Mouse (Mus musculus) midbrain, embryonic 15.5 days (tissue): ENCODE measurements around the gene Neu2. TPM values are rescaled to one million over a fixed set of nuclear protein-coding genes. Genes with fewer than 3 reads are reported as not detected.

Experiments used
- ATAC-seq: fragments of 200-750 bp; cut with Nextera tagmentation; replicated peaks from 2 replicates; pipeline ENCODE4 v1.8.0; 2017; ENCODE audit warnings: moderate TSS enrichment
- H3K27ac ChIP-seq: fragments of 300-500 bp; sonication (generic); 2 replicates; pipeline ENCODE4 v1.5.1; 2015; ENCODE audit warnings: mild to moderate bottlenecking, inconsistent platforms
- H3K27me3 ChIP-seq: fragments of 300-500 bp; sonication (generic); replicated peaks from 2 replicates; pipeline ENCODE4 v1.6.1; 2015; ENCODE audit warnings: inconsistent platforms
- H3K36me3 ChIP-seq: fragments of 300-500 bp; sonication (generic); replicated peaks from 2 replicates; pipeline ENCODE4 v1.6.1; 2015; ENCODE audit warnings: inconsistent platforms
- H3K4me1 ChIP-seq: fragments of 300-500 bp; sonication (generic); 2 replicates; pipeline ENCODE4 v1.6.1; 2015; ENCODE audit warnings: inconsistent platforms
- H3K4me2 ChIP-seq: fragments of 300-500 bp; sonication (generic); 2 replicates; pipeline ENCODE4 v1.6.1; 2015; ENCODE audit warnings: inconsistent platforms, mild to moderate bottlenecking, moderate library complexity
- H3K4me3 ChIP-seq: fragments of 300-500 bp; sonication (generic); 2 replicates; pipeline ENCODE4 v1.5.1; 2015; ENCODE audit warnings: mild to moderate bottlenecking, inconsistent platforms
- H3K9ac ChIP-seq: fragments of 300-500 bp; sonication (generic); 2 replicates; pipeline ENCODE4 v1.6.1; 2015; ENCODE audit warnings: mild to moderate bottlenecking, inconsistent platforms
- H3K9me3 ChIP-seq: fragments of 300-500 bp; sonication (generic); 2 replicates; pipeline ENCODE4 v1.6.1; 2016; ENCODE audit warnings: inconsistent platforms
- WGBS: fragments of 180-500 bp; shearing (Covaris S2); methylation state at CpG from one replicate; pipeline ENCODE4 v1.1.7; 2015; ENCODE audit warnings: mixed read lengths; 5-methylcytosine and 5-hydroxymethylcytosine counted together
- polyA plus RNA-seq: library from polyadenylated mRNA; unstranded; fragments of >200 nt; fragmentation: Nextera tagmentation; extraction: Ambion mirVana; gene quantifications from 2 replicates; pipeline ENCODE4 v1.2.1, GENCODE M21; 2015

The Neu2 gene
- polyA plus RNA-seq, 1 experiment from 2014 or later, result 0.46 TPM

GRCm38 (mm10) chr1:87640165-87640661 lies 130.5 kb downstream of the Neu2 start:
- no peak overlapping the region for H3K4me2 ChIP-seq
- H3K27me3 ChIP-seq, result no peaks in the 10 kb centered on the region
- no peaks in the 10 kb centered on the region for H3K9me3 ChIP-seq
- 79% methylated on average over 17 of the region's 17 CpGs for WGBS
- H3K9ac ChIP-seq, result no peak overlapping the region
- H3K4me1 ChIP-seq, result no peaks in the 10 kb centered on the region
- no peak overlapping the region for H3K27ac ChIP-seq
- no peaks in the 10 kb centered on the region for H3K36me3 ChIP-seq
- no peak for ATAC-seq
- H3K4me3 ChIP-seq, result no peak overlapping the region

GRCm38 (mm10) chr1:87643016-87643415 lies 133.3 kb downstream of the Neu2 start:
- Histone ChIP-seq H3K9ac (no peak overlapping the region), H3K27me3 (no peaks in the 10 kb centered on the region), H3K27ac (no peak overlapping the region), H3K4me2 (no peak overlapping the region), H3K36me3 (no peaks in the 10 kb centered on the region), H3K9me3 (no peaks in the 10 kb centered on the region), H3K4me1 (no peaks in the 10 kb centered on the region), H3K4me3 (no peak overlapping the region)
- WGBS, result 83% methylated on average over 7 of the region's 7 CpGs
- no peak for ATAC-seq

- no peaks in the 10 kb centered on the region for H3K36me3 ChIP-seq
- no peak overlapping the region for H3K4me2 ChIP-seq
- no peaks in the 10 kb centered on the region for H3K27me3 ChIP-seq
- no peak overlapping the region for H3K4me3 ChIP-seq
- no peaks in the 10 kb centered on the region for H3K9me3 ChIP-seq
- no peak overlapping the region for H3K27ac ChIP-seq
- no peak for ATAC-seq
- no peaks in the 10 kb centered on the region for H3K4me1 ChIP-seq
- H3K9ac ChIP-seq, result no peak overlapping the region
- 71% methylated on average over 7 of the region's 7 CpGs for WGBS
Measured at GRCm38 (mm10) chr1:87645041-87645440, 135.4 kb downstream of the Neu2 start.

GRCm38 (mm10) chr1:87645748-87646147 lies 136.1 kb downstream of the Neu2 start:
- ATAC-seq, result no peak
- Histone ChIP-seq H3K27ac (no peak overlapping the region), H3K4me2 (no peak overlapping the region), H3K36me3 (no peaks in the 10 kb centered on the region), H3K9ac (no peak overlapping the region), H3K27me3 (no peaks in the 10 kb centered on the region), H3K4me3 (no peak overlapping the region), H3K9me3 (no peaks in the 10 kb centered on the region), H3K4me1 (no peaks in the 10 kb centered on the region)
- 87% methylated on average over 6 of the region's 6 CpGs for WGBS

Other genes with a start within 250 kb of the Neu2 start
- 0.58 and 1.2 TPM in 2 replicates for gene Efhd1, start 245.5 kb upstream of the Neu2 start, polyA plus RNA-seq
- gene Gigyf2, start 182.9 kb upstream of the Neu2 start, polyA plus RNA-seq, result 65.9 and 72.9 TPM in 2 replicates
- 7.6 and 8.1 TPM in 2 replicates for gene Kcnj13, start 115.2 kb upstream of the Neu2 start, polyA plus RNA-seq
- 0.83 and 1.1 TPM in 2 replicates for gene Snorc, start 39.6 kb upstream of the Neu2 start, polyA plus RNA-seq
- gene Ngef, start 64.0 kb downstream of the Neu2 start, polyA plus RNA-seq, result 22.1 and 24.4 TPM in 2 replicates
- gene Inpp5d, start 110.4 kb downstream of the Neu2 start, polyA plus RNA-seq, result 4.8 and 5.4 TPM in 2 replicates
- gene Atg16l1, start 246.0 kb downstream of the Neu2 start, polyA plus RNA-seq, result 74.2 and 84.0 TPM in 2 replicates